Comparison of ENCODE assay signal across 10 mouse cellular contexts in genomic region chr19:20633876-20634691, GRCm38 (mm10).
DNase-seq lines count a peak whose midpoint lies in the region; ATAC-seq and TF ChIP-seq lines count a peak whose summit lies in the region.
"Had no signal": no experiment of that assay in that cellular context is flagged by ENCODE, and none has a peak within 500 bp of the region (broad histone marks: within the 10 kb centered on the region; RNA-seq: fewer than 3 reads in every experiment).

No protein-coding gene starts in this region.

- H3K4me3 ChIP-seq in layer of hippocampus, adult 2 months = no peak overlapping the region
- no peak overlapping the region for H3K4me3 ChIP-seq in hindbrain, postnatal 0 days (ENCODE audit: low read length)
- no peak overlapping the region for H3K4me3 ChIP-seq in thymus, adult 2 months (ENCODE audit: control insufficient read depth, insufficient read depth, low read length)
- H3K4me3 ChIP-seq: erythroblast, embryonic 14.5 days had no signal

- no peak for TF ChIP-seq POLR2A in thymus, adult 2 months (IDR thresholded peaks at IDR 0.05; ENCODE audit: control insufficient read depth, extremely low read depth, insufficient read depth, low read length, poor library complexity)

- no peaks in the 10 kb centered on the region for H3K27me3 ChIP-seq in hindbrain, postnatal 0 days (ENCODE audit: insufficient read depth, low read length)
- H3K27me3 ChIP-seq in thymus, adult 2 months (ENCODE audit: control insufficient read depth, insufficient read depth, low read length) = no peaks in the 10 kb centered on the region

- TF ChIP-seq CTCF in layer of hippocampus, adult 2 months (conservative IDR thresholded peaks at IDR 0.05) = no peak
- no peak for TF ChIP-seq CTCF in hindbrain, postnatal 0 days (IDR thresholded peaks at IDR 0.05; ENCODE audit: low read depth)
- TF ChIP-seq CTCF in thymus, adult 2 months (IDR thresholded peaks at IDR 0.05; ENCODE audit: borderline replicate concordance, control insufficient read depth, extremely low read depth, insufficient read depth, low read length, poor library complexity) = no peak

- 37% methylated on average over 12 of the region's 12 CpGs for WGBS in hindbrain, postnatal 0 days
- 87% methylated on average over 12 of the region's 12 CpGs for WGBS in thymus, adult 2 months

- no peaks in the 10 kb centered on the region for H3K9me3 ChIP-seq in hindbrain, postnatal 0 days (ENCODE audit: low read length)

- no peaks in the 10 kb centered on the region for H3K4me1 ChIP-seq in hindbrain, postnatal 0 days (ENCODE audit: insufficient read depth, low read length)
- no peaks in the 10 kb centered on the region for H3K4me1 ChIP-seq in thymus, adult 2 months (replicated peaks; ENCODE audit: control insufficient read depth, insufficient read depth, low read length)

- H3K4me2 ChIP-seq in hindbrain, postnatal 0 days (ENCODE audit: low read depth, low read length) = no peak overlapping the region

- H3K36me3 ChIP-seq in hindbrain, postnatal 0 days (ENCODE audit: insufficient read depth, low read length) = no peaks in the 10 kb centered on the region
- no peaks in the 10 kb centered on the region for H3K36me3 ChIP-seq in thymus, adult 2 months (ENCODE audit: control insufficient read depth, insufficient read depth, low read length)

- no peak for ATAC-seq in hindbrain, postnatal 0 days
- ATAC-seq: liver, postnatal 0 days had no signal

- no peak overlapping the region for H3K27ac ChIP-seq in layer of hippocampus, adult 2 months
- H3K27ac ChIP-seq in hindbrain, postnatal 0 days = no peak overlapping the region
- H3K27ac ChIP-seq in thymus, adult 2 months (ENCODE audit: control insufficient read depth, insufficient read depth, low read length) = no peak overlapping the region

- no peak overlapping the region for H3K9ac ChIP-seq in hindbrain, postnatal 0 days (replicated peaks; ENCODE audit: low read length)
- H3K9ac ChIP-seq: liver, postnatal 0 days had no signal

- DNase-seq in layer of hippocampus, adult 9-11 months = peak; percentile 14
- no peak for DNase-seq in layer of hippocampus, adult 2 months (ENCODE audit: low spot score in 2 of 2)
- peak; percentile 61 for DNase-seq in embryo, embryonic 10 days (ENCODE audit: low spot score)
- DNase-seq in fibroblast of lung, adult 2 months (ENCODE audit: low read depth) = peak; percentile 82
- peak; percentile 8 for DNase-seq in hindbrain, postnatal 0 days (ENCODE audit: low spot score)
- DNase-seq in thymus, adult 2 months = no peak
- no peak for DNase-seq in thymus, postnatal 0 days (ENCODE audit: low spot score)
- DNase-seq in adrenal gland, postnatal 10 days = no peak
- DNase-seq: liver, postnatal 0 days had no signal

Comparison
In these comparisons a context has a peak if more than half of its experiments do, and no peak if none do; other contexts are left out.
1. DNase-seq: peak in layer of hippocampus, adult 9-11 months (single experiment), embryo, embryonic 10 days (single experiment), fibroblast of lung, adult 2 months (single experiment) and hindbrain, postnatal 0 days (single experiment); none in layer of hippocampus, adult 2 months (0 of 2), thymus, adult 2 months (single experiment), thymus, postnatal 0 days (single experiment) and adrenal gland, postnatal 10 days (single experiment).